28 mouse cellular contexts compared by ENCODE assay signal in genomic region chr4:129386989-129387388, GRCm38 (mm10). TPM values are rescaled to one million over a fixed set of nuclear protein-coding genes. Genes with fewer than 3 reads are reported as not detected.
DNase-seq lines count a peak whose midpoint lies in the region; ATAC-seq lines count a peak whose summit lies in the region.
"Had no signal": no experiment of that assay in that cellular context is flagged by ENCODE, and none has a peak within 500 bp of the region (broad histone marks: within the 10 kb centered on the region; RNA-seq: fewer than 3 reads in every experiment).

No protein-coding gene starts in this region.

- peak; percentile 34; the same call in 1 of the 2 replicates for ATAC-seq in erythroid progenitor cell, adult 5-6 weeks (replicated peaks; ENCODE audit: low FRiP score, poor library complexity, severe bottlenecking)
- ATAC-seq in liver, embryonic 12.5 days = peak; percentile 52
- ATAC-seq in liver, embryonic 15.5 days (ENCODE audit: insufficient read depth) = peak; percentile 62
- peak; percentile 37 for ATAC-seq in megakaryocyte progenitor cell, adult 5-6 weeks (replicated peaks; ENCODE audit: poor library complexity)
- ATAC-seq: activated CD4-positive, CD25-positive, alpha-beta regulatory T cell, adult 4 months; forebrain, embryonic 14.5 days; forebrain, postnatal 0 days; hindbrain, embryonic 16.5 days had no signal

- H3K4me3 ChIP-seq in liver, embryonic 12.5 days = no peak overlapping the region
- no peak overlapping the region for H3K4me3 ChIP-seq in liver, embryonic 15.5 days (replicated peaks)
- H3K4me3 ChIP-seq: gastrocnemius, adult 2 months; heart, embryonic 12.5 days; heart, embryonic 15.5 days; hindbrain, embryonic 10.5 days; hindbrain, embryonic 13.5 days had no signal

- H3K9ac ChIP-seq in liver, embryonic 12.5 days = no peak overlapping the region
- H3K9ac ChIP-seq in liver, embryonic 15.5 days = 0 out of 2 replicates have a peak overlapping the region, but pooled peaks have one; percentile 18
- H3K9ac ChIP-seq: forebrain, postnatal 0 days; heart, embryonic 12.5 days; heart, embryonic 15.5 days; hindbrain, embryonic 13.5 days had no signal

- H3K36me3 ChIP-seq in liver, embryonic 12.5 days = no peaks in the 10 kb centered on the region
- no peaks in the 10 kb centered on the region for H3K36me3 ChIP-seq in liver, embryonic 15.5 days (replicated peaks)
- H3K36me3 ChIP-seq: G1E; heart, embryonic 12.5 days; heart, embryonic 15.5 days; hindbrain, embryonic 10.5 days; hindbrain, embryonic 13.5 days had no signal

- 49% methylated on average over 2 of the region's 2 CpGs for WGBS in liver, embryonic 12.5 days (ENCODE audit: insufficient replicate concordance)
- whole genome bisulfite sequencing in liver, embryonic 15.5 days (ENCODE audit: insufficient replicate concordance) = 41% methylated on average over 2 of the region's 2 CpGs

- peak overlapping the region; percentile 73 for H3K27ac ChIP-seq in liver, embryonic 12.5 days
- peak overlapping the region; percentile 71 for H3K27ac ChIP-seq in liver, embryonic 15.5 days (replicated peaks)
- H3K27ac ChIP-seq: gastrocnemius, adult 2 months; heart, embryonic 15.5 days; hindbrain, embryonic 10.5 days; hindbrain, embryonic 13.5 days had no signal

- H3K4me2 ChIP-seq in liver, embryonic 12.5 days = peak overlapping the region; percentile 40
- H3K4me2 ChIP-seq in liver, embryonic 15.5 days = peak overlapping the region; percentile 43
- H3K4me2 ChIP-seq: heart, embryonic 12.5 days; heart, embryonic 15.5 days; hindbrain, embryonic 13.5 days had no signal

- DNase-seq in layer of hippocampus, adult 18-20 months (ENCODE audit: low spot score in 2 of 2) = no peak
- no peak for DNase-seq in layer of hippocampus, postnatal 14 days (ENCODE audit: low spot score in 2 of 2)
- no peak for DNase-seq in gastrocnemius, postnatal 14 days
- no peak for DNase-seq in left cerebral cortex, postnatal 25 days (ENCODE audit: low spot score in 2 of 2)
- DNase-seq: adrenal gland, adult 8-10 months; adrenal gland, postnatal 25 days; B cell, adult 2 months; cerebellum, adult 18-20 months; cerebellum, adult 9-10 months; cerebellum, postnatal 14 days; forebrain, postnatal 0 days; gastrocnemius, adult 2 months; gastrocnemius, postnatal 25 days; heart, adult 18-20 months; heart, postnatal 10 days; heart, postnatal 36 days had no signal

- no peaks in the 10 kb centered on the region for H3K27me3 ChIP-seq in liver, embryonic 12.5 days (replicated peaks)
- H3K27me3 ChIP-seq in liver, embryonic 15.5 days = no peaks in the 10 kb centered on the region
- H3K27me3 ChIP-seq: heart, embryonic 12.5 days; heart, embryonic 15.5 days; hindbrain, embryonic 13.5 days had no signal

- intact Hi-C loops in gastrocnemius, postnatal 14 days (cut with DNase I; ENCODE audit: low total_unique reads) = no loop called here
- intact Hi-C loops in left cerebral cortex, postnatal 25 days (cut with DNase I) = no loop called here

- H3K4me1 ChIP-seq in liver, embryonic 12.5 days = peaks cover 38% of the 10 kb centered on the region
- H3K4me1 ChIP-seq in liver, embryonic 15.5 days (replicated peaks) = peaks cover 36% of the 10 kb centered on the region
- H3K4me1 ChIP-seq: heart, embryonic 12.5 days; heart, embryonic 15.5 days; hindbrain, embryonic 13.5 days had no signal

- no peaks in the 10 kb centered on the region for H3K9me3 ChIP-seq in liver, embryonic 12.5 days (replicated peaks)
- H3K9me3 ChIP-seq in liver, embryonic 15.5 days (replicated peaks) = no peaks in the 10 kb centered on the region
- H3K9me3 ChIP-seq: G1E; heart, embryonic 12.5 days; heart, embryonic 15.5 days; hindbrain, embryonic 10.5 days; hindbrain, embryonic 13.5 days had no signal

RNA-seq across cellular contexts. Expression of gene Zbtb8a, which starts 9.1 kb away (rescaled TPM):
- 1.7 and 6.1 TPM in 2 replicates for total RNA-seq in erythroid progenitor cell, adult 5-6 weeks (2015; ENCODE audit: low replicate concordance)
- 0.98 and 4.6 TPM in 2 replicates for total RNA-seq in erythroid progenitor cell, adult 5-6 weeks (2017; ENCODE audit: low replicate concordance)
- 3.1 TPM in 2 replicates for polyA plus RNA-seq in liver, embryonic 12.5 days (2016; fragmentation: Nextera tagmentation; extraction: Ambion mirVana)
- polyA plus RNA-seq in liver, embryonic 15.5 days (2015; fragmentation: Nextera tagmentation; extraction: Ambion mirVana) = 2.3 TPM in 2 replicates
- total RNA-seq in megakaryocyte progenitor cell, adult 5-6 weeks (2015) = 2.1 and 2.6 TPM in 2 replicates
- total RNA-seq in megakaryocyte progenitor cell, adult 5-6 weeks (2017) = 5.4 and 7.3 TPM in 2 replicates
- 1 to 10 TPM; 3.2 to 3.5 TPM for total RNA-seq in layer of hippocampus, adult 18-20 months (2021)
- 1 to 10 TPM; 6.1 to 6.3 TPM for total RNA-seq in layer of hippocampus, postnatal 14 days (2021)
- total RNA-seq in gastrocnemius, postnatal 14 days (2021) = 1 to 10 TPM; 2.4 to 2.9 TPM
- total RNA-seq in left cerebral cortex, postnatal 25 days (2021) = 1 to 10 TPM; 5.8 to 5.9 TPM

RNA-seq across cellular contexts. Expression of gene Zbtb8os, which starts 51.5 kb away (rescaled TPM):
- total RNA-seq in erythroid progenitor cell, adult 5-6 weeks (2015; ENCODE audit: low replicate concordance) = 11.5 and 16.8 TPM in 2 replicates
- 16.3 and 23.0 TPM in 2 replicates for total RNA-seq in erythroid progenitor cell, adult 5-6 weeks (2017; ENCODE audit: low replicate concordance)
- polyA plus RNA-seq in liver, embryonic 12.5 days (2016; fragmentation: Nextera tagmentation; extraction: Ambion mirVana) = 31.1 and 38.9 TPM in 2 replicates
- polyA plus RNA-seq in liver, embryonic 15.5 days (2015; fragmentation: Nextera tagmentation; extraction: Ambion mirVana) = 23.5 and 23.8 TPM in 2 replicates
- 81.4 and 89.6 TPM in 2 replicates for total RNA-seq in megakaryocyte progenitor cell, adult 5-6 weeks (2015)
- total RNA-seq in megakaryocyte progenitor cell, adult 5-6 weeks (2017) = 94.6 and 102 TPM in 2 replicates
- 10 to 100 TPM; 27.4 to 31.6 TPM for total RNA-seq in layer of hippocampus, adult 18-20 months (2021)
- 10 to 100 TPM; 23.7 to 26.3 TPM for total RNA-seq in layer of hippocampus, postnatal 14 days (2021)
- 10 to 100 TPM; 24.0 to 25.1 TPM for total RNA-seq in gastrocnemius, postnatal 14 days (2021)
- total RNA-seq in left cerebral cortex, postnatal 25 days (2021) = 10 to 100 TPM; 23.8 to 26.4 TPM

RNA-seq across cellular contexts. Expression of gene Rbbp4, which starts 51.8 kb away (rescaled TPM):
- total RNA-seq in erythroid progenitor cell, adult 5-6 weeks (2015; ENCODE audit: low replicate concordance) = 177 and 270 TPM in 2 replicates
- 159 and 296 TPM in 2 replicates for total RNA-seq in erythroid progenitor cell, adult 5-6 weeks (2017; ENCODE audit: low replicate concordance)
- 292 and 306 TPM in 2 replicates for polyA plus RNA-seq in liver, embryonic 12.5 days (2016; fragmentation: Nextera tagmentation; extraction: Ambion mirVana)
- 222 and 261 TPM in 2 replicates for polyA plus RNA-seq in liver, embryonic 15.5 days (2015; fragmentation: Nextera tagmentation; extraction: Ambion mirVana)
- total RNA-seq in megakaryocyte progenitor cell, adult 5-6 weeks (2015) = 233 and 259 TPM in 2 replicates
- total RNA-seq in megakaryocyte progenitor cell, adult 5-6 weeks (2017) = 122 and 137 TPM in 2 replicates
- total RNA-seq in layer of hippocampus, adult 18-20 months (2021) = 100 to 1,000 TPM; 124 to 134 TPM
- total RNA-seq in layer of hippocampus, postnatal 14 days (2021) = 100 to 1,000 TPM; 130 to 131 TPM
- 10 to 100 TPM; 66.0 to 67.2 TPM for total RNA-seq in gastrocnemius, postnatal 14 days (2021)
- total RNA-seq in left cerebral cortex, postnatal 25 days (2021) = 100 to 1,000 TPM; 121 to 127 TPM

RNA-seq across cellular contexts. Expression of gene Zbtb8b, which starts 53.7 kb away (rescaled TPM):
- total RNA-seq in erythroid progenitor cell, adult 5-6 weeks (2015; ENCODE audit: low replicate concordance) = not detected in 2 replicates
- not detected in 2 replicates for total RNA-seq in erythroid progenitor cell, adult 5-6 weeks (2017; ENCODE audit: low replicate concordance)
- polyA plus RNA-seq in liver, embryonic 12.5 days (2016; fragmentation: Nextera tagmentation; extraction: Ambion mirVana) = 1.3 and 1.5 TPM in 2 replicates
- 0.79 and 1.2 TPM in 2 replicates for polyA plus RNA-seq in liver, embryonic 15.5 days (2015; fragmentation: Nextera tagmentation; extraction: Ambion mirVana)
- not detected in 2 replicates for total RNA-seq in megakaryocyte progenitor cell, adult 5-6 weeks (2015)
- total RNA-seq in megakaryocyte progenitor cell, adult 5-6 weeks (2017) = not detected in 2 replicates
- total RNA-seq in layer of hippocampus, adult 18-20 months (2021) = 1 to 10 TPM; 5.3 to 6.0 TPM
- 1 to 10 TPM; 4.0 to 5.0 TPM for total RNA-seq in layer of hippocampus, postnatal 14 days (2021)
- total RNA-seq in gastrocnemius, postnatal 14 days (2021) = not detected
- total RNA-seq in left cerebral cortex, postnatal 25 days (2021) = 1 to 10 TPM; 4.5 to 4.6 TPM
- total RNA-seq: gastrocnemius, adult 2 months; gastrocnemius, postnatal 25 days; heart, postnatal 36 days had no signal
- polyA plus RNA-seq: activated CD4-positive, CD25-positive, alpha-beta regulatory T cell, adult 4 months; G1E had no signal
